Mouse (Mus musculus) kidney, adult 11 months (tissue): ENCODE results near the gene Usp13.

Source experiments
- DNase-seq: peaks from one replicate; pipeline ENCODE4 v3.0.0; 2022

The Usp13 gene

GRCm38 (mm10) chr3:32939802-32940501, 122.6 kb downstream of the Usp13 start:
- DNase-seq: no peak

- DNase-seq: no peak
Measured at GRCm38 (mm10) chr3:32947486-32947885, 130.1 kb downstream of the Usp13 start.

DNA sequence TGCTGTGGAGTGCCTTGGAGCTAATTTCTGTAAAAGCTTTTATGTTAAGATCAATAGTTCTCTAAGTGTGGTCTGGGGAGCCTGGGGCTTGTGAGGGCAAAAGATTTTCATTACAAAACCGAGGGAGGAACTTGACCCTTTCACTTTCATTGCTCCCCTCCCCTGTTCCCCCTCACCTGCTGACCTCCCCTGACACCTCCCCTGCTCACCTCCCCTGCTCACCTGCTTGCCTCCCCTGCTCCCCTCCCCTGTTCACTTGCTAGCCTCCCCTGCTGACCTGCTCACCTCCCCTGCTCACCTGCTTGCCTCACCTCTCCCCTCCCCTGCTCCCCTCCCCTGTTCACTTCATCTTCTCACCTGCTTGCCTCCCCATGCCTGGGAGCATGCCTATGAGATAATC, 134.0 kb downstream of the Usp13 start:
- DNase-seq: no peak

GRCm38 (mm10) chr3:32961494-32961893, 144.1 kb downstream of the Usp13 start:
- DNase-seq: no peak

GRCm38 (mm10) chr3:32965528-32965927, 148.2 kb downstream of the Usp13 start:
- DNase-seq: no peak

DNA sequence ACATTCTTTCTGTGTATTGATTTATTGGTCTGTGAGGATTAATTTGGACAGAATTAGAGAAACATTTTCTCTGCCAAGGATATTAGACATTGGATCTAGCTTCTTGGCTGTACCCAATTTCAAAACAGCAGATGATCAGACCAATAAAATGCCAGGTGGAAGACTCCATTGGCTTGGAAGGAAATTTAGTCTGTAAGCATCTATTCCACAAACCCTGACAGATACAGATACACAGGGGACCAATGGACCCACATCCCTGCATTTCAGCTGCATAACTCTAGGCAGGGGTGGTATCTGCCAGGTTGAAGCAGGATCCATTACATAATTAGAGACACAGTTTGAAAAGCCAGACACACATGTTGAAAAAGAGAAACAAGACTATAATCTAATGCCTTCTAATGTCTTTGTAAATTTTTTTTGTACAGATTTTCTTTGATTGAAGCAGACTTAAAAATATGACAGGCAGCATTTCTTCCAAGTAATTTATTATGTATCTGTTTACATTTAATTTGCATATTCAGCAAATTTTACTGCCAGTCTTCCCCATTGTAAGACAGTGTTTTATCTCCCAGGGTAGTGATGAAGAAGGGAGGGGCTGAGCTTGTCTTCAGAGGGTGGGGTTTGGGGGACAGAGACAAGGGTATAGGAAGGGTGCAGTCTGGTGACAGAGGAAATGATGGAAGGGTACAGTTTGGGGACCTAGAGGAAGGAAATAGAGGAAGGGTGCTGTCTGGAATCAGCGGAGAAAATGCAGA, 151.5 kb downstream of the Usp13 start:
- no peak for DNase-seq

DNA sequence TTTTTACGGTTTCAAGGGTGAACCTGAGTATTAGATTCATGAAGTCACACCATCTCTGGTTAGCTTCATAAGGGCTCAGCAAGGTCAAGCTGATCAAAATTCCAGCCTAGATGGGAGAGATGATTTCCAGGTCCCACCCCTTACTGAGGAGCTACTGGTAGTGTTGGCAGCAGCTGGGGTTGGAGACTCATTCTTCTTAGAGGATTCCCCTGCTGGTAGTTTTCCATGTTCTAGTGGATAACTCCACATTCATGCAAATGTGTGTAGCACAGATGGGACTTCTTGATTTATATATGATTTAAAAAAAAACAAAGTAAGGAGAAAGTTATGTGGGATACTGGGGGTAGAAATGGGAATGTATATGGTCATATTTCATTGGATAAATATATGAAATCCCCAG, 152.9 kb downstream of the Usp13 start:
- DNase-seq: no peak

DNA sequence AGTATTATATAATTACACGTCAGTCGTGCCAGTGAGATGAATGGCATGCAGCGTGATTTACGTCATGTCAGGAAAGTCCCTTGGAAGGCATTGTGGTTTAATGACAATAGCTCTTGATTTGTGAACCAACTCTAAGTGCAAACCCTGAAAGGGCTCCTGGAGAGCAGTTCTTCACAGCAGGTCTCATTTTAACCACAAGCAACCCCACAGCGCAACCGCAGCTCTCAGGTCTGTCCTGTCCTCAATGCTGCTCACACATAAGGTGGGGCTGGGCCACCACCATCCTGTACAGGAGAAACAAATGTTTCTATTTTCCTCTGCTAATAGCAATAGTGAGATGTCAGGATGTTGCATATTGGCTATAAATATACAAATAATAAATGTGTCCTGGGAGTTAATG, 161.9 kb downstream of the Usp13 start:
- no peak for DNase-seq

DNA sequence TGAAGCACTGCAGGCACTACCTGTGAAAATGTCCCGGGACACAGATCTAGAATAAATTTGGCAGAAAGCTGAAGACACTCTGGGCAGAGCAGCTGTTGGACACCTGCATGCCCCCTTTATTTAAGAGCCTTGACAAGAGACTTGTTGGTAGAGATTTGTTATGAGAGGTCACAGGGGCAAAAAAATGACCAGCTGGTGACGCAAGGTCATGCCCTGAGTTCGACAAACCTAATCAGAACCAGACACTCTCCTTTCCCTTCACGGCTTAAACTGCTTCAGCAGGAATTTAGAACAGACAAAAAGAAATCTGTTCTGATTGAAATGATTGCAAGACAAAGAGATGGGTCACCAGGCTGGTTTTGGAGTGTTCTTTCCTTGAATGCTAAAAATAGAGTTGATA, 162.6 kb downstream of the Usp13 start:
- no peak for DNase-seq

DNA sequence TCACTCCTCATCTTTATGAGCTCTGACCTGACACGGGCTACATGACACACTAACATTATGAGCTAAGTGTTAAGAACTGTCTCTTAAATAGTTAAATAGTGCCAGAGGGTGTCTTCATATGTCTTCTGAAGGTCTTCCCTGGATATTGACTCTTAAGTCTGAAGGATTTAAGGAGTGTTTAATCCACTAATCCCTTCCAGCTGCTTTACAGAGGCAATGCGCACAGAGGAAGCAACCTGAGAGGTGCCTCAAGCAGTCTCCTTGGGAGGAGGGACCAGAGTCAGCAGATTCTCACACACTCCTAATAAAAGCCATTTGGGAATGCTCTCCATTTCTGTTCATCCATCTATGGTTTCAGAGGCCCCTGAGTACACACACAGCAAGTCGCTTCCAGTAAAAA, 167.8 kb downstream of the Usp13 start:
- no peak for DNase-seq
